Mouse (Mus musculus): ENCODE measurements around the gene Chst15.
A peak's percentile ranks its signal among the peaks of the same experiment; 100 is the strongest.

Gene Chst15

DNA sequence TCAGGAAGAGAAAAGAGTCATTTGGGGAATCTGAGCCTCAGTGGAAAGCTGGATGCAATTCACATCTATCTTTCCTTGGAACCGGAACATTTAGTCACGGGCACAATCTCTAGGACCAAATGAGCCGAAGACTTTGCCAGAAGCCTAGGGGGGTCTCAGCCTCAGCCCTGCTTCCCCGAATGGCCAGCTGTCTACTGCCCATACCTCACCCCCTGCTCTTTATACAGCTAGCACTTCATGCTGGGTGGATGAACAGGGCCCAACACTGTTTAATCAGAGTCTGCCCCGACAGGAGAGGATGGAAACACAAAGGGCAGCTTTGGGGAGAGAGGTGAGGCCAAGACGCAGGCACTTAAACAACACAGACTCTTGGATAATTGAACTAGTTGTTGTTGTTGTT, 53.8 kb downstream of the Chst15 start:
- DNase-seq (ENCODE audit: low spot score in 2 of 2) = no peak

DNA sequence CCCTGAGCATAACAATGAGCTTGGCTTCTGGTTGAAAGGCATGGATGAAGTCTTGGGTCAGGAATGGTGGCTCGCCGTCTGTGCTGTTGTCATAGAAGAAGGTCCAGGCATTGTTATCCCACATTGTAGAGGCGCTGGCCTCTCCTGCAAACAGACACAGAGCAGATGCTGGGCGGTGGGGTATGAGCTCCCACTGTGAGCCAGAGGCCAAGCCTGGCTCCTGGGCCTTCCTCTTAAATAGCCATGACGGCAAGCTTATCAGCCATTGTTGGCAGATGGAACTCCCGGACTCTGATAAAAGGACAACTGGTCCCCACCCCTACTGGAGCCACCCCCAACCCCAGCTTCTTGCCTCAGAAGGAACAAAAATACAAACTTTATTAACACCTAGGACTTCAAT, 54.3 kb downstream of the Chst15 start:
- DNase-seq (ENCODE audit: low spot score in 2 of 2) = no peak

DNA sequence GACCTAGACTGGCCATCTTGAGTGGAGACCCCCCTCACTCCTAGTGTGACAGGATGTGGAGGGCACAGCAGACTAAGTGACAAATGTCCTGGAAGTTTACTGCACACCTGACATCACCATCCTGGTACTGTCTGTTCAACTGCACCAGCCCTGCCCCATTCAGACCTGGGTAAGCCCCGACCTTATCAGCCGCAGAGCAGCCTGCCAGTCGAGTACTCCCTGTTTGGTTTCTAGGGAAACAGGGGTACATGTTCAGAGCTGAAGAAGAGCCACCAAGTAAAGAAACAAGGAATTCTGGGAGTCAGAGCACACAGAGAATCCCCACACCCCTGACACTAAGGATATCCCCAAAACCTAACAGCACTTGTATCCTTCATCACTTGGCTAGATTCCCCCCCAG, 55.1 kb downstream of the Chst15 start:
- no peak for DNase-seq (ENCODE audit: low spot score in 2 of 2)

DNA sequence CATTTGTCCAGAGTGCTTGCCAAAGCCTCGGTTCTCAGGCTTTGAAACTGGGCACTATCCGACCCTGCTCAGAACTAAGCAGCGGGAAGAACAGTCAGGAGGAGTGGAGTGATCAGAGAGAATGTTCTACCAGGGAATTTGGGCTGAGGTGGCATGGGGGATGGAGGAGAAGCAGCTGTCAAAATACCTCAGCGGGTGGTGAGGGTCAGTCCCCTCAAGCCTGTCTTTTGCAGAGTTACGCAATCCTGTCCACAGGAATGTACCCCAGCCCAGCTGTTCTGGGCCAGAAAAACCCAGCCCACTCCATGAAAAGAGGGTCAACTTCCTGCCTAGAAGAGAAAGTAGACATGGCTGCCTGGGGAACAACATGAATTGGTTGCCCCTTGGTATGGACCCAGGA, 56.4 kb downstream of the Chst15 start:
- DNase-seq (ENCODE audit: low spot score in 2 of 2) = no peak

DNA sequence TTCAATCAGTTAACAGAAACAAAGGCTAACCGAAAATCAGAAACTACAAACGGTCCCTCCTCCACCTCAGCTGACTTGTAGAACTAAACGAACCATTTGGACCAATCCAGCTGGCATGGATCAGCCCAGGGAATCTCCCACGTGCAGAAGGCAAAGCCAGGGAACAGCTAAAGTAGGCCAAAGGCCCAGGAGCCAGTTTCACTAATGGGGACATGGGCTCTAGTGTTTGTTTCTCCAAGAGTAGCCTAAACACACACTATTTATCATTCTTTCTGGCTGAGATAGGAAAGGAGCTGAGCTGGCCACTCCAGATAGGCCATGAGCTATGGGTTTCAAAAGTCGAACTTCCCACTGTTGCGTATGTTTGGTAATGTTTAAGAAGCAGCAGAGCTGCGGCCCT, 58.2 kb downstream of the Chst15 start:
- no peak for DNase-seq (ENCODE audit: low spot score in 2 of 2)

DNA sequence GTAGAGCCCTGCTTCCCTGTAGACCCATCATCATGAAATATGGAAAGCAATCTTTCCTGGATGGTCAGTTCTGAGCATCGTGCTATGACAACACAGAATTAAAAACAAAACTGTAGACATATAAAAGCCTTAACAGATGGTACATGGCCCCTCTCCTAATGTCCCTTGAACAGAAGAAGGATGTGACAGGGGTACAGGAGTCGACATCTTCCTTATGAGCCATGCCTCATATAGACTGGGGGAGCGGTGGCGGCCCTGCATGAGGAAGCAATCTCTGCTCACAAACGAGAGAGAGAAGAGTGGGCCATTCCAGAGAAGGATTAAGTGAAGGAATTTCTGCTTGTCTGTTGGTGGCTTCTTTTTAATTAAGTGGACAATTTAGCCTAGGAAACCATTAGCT, 58.8 kb downstream of the Chst15 start:
- no peak for DNase-seq (ENCODE audit: low spot score in 2 of 2)

DNA sequence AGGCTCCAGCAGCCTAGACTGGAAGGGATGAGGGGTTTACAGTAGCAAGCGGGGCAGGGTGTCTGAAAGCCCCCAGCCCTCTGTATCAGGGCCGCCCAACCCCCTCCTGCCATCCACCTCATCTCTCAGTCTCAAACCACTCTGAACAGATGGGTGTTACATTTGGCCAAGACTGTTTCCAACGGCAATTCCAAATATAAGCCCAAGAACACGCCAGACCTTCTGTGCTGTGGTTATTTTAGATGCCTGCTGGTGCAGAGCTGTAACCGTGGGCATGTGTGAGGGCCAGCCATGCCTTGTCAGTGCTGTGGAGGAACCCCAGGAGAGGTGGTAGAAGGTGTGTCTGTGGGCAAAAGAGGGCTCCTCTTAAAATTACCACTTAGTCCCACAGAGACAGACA, 63.5 kb downstream of the Chst15 start:
- DNase-seq (ENCODE audit: low spot score in 2 of 2) = no peak

DNA sequence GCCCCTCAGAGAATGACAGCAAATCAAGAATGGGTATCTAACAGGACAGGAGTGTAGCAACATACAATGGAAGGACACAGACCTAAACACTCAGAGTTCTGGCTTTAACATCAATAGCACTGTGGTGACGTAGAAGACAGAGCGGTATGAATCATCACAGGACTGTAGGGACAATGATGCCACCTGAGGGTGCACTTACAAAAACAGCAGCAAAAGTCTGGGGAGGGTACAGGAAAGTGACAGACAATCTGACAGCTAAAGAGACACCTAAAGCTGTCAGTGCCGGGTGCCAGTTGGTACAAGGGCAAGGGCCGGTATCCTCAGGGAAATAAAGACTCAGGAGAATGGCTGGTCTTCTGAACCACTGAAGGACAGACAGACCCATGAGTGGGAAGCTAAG, 64.0 kb downstream of the Chst15 start:
- no peak for DNase-seq (ENCODE audit: low spot score in 2 of 2)

DNA sequence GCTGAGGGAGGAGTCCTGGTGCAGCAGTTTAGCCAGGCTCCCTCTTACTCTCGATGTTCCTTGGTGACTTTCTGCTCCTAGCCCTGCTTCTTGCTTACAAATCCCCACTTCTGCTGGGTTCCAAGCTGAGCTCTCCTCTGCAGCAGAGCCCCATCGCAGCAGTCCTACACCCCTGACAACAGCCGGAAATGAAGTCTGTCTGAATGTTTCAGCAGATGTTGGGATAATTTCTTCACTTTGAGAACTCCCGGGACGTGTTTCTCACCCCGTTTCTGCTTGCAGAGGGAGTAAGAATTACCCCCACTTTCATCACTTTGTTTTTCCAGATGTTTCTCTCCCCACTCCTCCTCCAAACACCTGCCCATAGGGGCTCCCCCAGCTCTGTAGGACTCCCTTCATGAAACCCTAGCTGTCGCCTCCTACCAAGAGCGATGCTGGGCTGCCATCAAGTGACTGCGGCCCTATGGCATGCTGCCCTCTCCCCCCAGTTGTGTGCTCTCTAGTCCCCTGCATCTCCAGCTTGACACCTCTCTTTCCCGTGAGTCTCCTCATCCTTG, 67.4 kb downstream of the Chst15 start:
- DNase-seq (ENCODE audit: low spot score in 2 of 2) = no peak

DNA sequence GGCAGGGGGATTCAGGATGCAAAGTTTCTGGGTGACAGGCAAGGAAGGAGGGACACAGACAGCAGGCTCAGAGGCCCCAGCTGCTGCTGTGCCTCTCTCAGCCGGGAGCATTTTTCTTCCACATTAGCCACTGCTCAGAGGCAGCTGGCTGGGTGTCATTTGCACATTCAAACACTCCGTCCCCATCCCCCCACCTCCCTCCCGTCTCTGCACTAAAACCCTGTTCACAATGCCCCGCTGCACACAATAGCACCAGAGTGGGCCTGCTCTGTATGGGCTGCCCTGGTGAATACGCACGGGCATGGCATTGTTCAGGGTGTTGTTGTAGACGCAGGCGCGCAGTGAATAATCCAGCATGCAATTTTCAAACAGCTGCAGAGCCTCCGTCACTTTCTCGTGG, 69.5 kb downstream of the Chst15 start:
- no peak for DNase-seq (ENCODE audit: low spot score in 2 of 2)

DNA sequence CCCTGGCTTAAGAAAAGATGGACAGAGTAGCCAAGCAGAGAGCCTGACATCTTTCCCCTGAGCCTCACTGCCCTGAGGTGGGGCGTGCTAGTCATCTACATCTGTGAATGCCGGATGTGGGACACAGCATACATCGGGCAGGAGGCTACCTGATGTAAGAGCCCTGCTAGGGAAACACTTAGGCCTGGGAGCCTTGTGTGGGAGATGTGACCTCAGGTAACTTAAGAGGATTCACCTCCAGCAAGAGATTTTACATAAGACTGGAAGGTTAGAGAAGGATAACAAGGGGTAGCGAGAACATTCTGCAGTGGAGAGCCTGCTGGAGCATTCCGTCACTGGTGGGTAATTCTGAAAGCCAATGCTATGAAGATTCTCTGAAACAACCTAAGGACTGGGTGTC, 69.9 kb downstream of the Chst15 start:
- DNase-seq (ENCODE audit: low spot score in 2 of 2) = no peak

DNA sequence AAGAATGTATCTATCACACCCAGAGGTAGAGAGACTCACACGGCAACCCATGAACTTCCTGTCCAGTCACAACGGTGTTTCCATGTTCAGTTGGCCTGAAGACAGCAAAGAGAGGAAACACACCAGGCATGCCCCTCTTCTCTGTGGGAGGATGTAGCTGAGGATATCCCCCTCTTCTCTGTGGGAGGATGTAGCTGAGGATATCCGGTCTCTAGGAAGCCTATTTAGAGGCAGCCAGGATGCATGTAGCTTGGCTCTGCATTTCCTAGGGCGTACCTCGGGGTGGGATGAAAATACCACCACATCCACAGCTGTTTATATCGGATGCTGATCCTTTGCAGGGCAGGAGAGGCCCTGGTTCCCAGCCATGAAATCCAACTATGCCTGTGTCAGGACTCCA, 71.3 kb downstream of the Chst15 start:
- DNase-seq (ENCODE audit: low spot score in 2 of 2) = no peak

DNA sequence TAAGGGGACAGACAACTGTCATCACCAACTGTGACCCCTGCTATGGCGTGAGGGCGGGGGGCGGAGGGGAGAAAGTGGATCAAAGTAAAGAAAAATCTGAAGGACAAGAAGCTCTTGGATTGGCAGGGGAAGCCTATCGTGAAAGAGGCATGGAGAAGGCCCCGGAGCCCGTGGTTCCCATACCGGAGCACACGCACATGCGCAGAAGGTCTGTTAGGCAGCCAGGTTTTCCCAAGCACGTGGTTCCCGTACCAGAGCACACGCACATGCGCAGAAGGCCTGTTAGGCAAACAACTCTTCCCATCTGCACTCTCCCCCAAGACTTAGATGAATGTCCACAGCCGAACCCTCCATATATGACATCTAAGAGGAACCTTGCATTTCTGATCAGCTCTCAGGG, 72.4 kb downstream of the Chst15 start:
- DNase-seq (ENCODE audit: low spot score in 2 of 2) = no peak

DNA sequence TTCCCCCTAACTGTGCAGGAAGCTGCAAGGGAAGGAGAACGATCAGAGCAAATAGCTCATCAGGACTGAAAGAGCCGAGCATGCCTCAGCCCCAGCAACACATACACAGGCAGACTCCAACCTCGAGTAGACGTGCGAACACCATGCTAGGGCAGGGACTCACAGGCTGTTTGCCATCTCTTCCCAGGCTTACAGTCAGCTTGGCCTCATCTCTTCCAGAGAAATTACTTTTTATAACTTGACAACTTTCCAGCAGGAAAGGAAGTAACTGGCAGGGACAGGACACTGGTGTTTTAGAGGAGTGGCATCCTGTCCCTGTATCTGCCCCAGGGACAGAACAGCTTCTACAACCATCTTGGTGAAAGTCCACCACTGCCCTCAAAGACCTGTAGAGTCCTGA, 73.8 kb downstream of the Chst15 start:
- no peak for DNase-seq (ENCODE audit: low spot score in 2 of 2)

DNA sequence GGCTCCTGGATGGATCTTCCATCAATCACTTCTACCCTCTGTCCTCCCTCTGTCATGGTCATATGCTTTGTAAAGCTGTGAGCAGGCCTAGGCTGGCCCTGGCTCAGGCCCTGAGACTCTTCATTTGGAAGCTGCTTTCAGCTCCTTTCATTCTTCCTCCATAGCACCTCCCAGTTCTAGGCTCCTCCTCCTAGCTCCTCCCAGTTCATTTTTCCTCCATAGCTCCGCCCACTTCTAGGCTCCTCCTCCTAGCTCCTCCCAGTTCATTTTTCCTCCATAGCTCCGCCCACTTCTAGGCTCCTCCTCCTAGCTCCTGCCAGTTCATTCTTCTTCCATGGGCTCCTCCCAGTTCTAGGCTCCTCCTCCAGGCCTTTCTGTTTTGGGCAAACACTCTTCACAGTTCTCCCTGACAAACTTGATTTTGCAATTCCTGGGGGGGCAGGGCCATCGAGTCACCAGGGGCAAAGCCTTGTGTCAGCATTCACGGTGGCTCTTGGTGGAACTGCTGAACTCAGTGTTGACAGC, 74.3 kb downstream of the Chst15 start:
- DNase-seq (ENCODE audit: low spot score in 2 of 2) = peak in 1 of 2 experiments; percentile 46

DNA sequence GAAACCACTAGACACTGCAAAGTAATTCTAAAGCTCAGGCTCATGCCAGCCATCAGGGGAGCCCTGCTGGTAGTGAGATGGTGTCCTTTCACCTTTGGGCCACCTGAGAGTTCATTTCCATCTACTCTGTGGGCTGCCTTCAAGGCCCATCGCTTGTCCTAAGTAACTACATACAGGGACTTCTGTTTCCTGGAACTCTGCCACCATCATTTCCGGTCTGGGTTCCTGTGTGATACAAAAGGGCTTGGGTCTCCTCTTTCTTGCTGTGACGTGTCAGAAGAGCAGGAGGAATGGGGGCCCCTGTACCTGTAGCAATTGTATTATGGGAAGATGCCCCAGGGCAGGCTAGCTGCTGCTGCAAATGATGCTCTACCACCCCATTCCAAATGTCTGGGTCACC, 78.1 kb downstream of the Chst15 start:
- DNase-seq (ENCODE audit: low spot score in 2 of 2) = no peak

DNA sequence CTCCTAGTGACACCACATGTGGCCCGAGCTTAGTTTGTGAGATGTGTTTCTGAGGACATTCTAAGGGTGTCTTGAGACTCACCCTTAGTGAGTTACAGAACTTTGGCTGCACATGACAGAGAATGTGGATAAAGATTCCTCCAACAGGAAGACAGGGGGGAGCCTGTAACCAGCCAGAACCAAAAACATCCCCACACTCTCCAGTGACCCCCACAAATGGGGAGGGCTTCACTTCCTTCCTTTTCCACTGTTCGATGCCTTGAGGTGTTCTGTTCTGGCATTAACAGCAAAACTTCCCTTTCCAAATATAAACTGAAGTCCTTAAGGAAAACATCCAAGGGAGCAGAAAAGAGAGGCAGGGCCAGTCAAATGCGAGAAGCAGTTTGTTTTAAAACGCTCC, 79.8 kb downstream of the Chst15 start:
- DNase-seq (ENCODE audit: low spot score in 2 of 2) = no peak

DNA sequence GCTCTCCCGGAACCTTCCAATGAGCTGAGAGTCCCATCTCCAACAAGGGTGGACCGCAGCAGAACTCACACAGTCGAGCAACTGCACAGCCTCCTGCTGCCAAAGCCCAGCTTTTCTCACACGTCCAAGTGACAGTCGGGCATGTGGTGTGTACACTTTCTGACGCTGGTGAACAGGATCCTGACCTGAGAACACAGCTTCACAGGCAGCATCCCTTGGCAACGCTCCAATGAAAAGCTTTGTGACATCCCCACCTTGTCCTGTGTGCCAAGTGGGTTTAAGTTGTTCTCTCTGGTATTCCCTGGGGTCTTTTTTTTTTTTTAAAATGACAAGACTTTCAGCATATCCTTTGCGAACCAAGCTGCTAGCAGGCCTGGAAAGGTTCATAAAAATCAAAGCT, 80.2 kb downstream of the Chst15 start:
- DNase-seq (ENCODE audit: low spot score in 2 of 2) = no peak

DNA sequence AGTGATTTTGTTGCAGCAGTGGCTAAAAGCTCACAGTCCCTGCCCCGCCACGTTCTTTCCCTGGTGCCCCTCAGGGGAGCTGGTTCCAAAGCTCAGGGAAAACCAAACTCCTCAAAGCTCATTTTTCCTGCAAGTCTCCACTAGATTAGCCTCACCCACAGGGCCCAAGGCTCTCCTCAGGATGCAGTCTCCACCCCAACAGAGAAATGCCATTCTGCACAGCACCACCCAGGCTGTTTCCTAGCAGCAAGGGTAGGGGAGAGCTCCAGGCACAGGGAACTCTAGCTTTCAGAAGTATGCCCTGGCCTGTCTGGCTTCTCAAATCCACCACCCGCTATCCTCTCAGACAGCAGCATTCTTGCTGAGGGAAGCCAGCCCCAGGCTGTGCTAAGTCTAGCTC, 82.8 kb downstream of the Chst15 start:
- DNase-seq (ENCODE audit: low spot score in 2 of 2) = no peak

DNA sequence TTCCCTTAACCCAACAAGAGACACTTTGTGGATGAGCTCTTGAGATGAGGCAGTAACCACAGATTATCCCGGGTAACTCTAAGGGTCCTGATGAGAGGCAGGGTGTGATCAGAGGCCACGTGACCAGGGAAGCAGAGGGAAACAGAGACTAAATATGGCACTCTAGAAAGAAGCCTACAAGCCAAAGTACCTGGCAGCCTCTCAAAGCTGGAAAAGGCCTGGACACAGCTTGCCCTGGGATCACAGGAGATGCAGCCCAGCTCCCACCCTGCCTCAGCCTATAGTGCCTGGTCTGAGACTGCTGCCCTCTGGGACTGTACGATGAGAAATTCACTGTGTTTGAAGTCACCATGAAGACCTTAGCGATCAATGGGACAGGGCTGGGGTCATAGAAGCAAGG, 83.3 kb downstream of the Chst15 start:
- DNase-seq (ENCODE audit: low spot score in 2 of 2) = no peak

DNA sequence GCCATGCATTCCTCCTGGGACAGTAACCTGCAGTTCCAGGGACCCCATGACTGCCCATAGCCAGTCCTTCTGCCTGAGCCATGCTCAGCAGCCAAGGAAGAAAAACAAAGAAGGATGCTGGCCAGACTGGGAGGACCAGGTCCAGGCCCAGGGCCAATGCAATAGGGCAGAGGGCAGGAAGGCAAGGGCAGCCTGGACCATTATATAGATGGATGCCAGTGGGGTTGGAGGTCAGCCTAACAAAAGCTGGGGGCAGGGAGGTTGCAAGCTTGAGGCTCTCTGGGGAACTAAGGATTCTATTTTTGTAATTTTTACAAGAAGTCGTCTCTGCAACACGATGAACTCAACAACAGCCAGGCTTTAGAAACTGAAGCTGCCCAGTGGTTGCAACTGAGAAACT, 84.1 kb downstream of the Chst15 start:
- DNase-seq (ENCODE audit: low spot score in 2 of 2) = no peak

DNA sequence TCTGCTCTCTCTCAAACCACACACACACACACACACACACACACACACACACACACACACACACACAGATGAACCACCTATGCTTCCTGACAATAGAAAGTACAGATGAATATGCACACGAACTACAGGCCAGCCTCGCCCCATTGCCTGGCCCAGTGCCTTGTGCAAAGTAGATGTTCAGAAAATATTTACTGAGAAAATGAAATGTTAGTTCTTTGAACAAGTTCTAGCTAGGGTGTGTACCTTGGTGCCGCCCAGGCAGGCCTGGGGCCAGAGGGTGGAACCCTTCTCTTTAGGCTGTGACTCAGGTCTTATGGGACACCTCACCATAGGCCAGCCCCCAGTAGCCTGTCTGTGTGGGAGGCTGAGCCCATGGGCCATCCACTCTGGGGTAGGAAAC, 85.6 kb downstream of the Chst15 start:
- DNase-seq (ENCODE audit: low spot score in 2 of 2) = no peak

DNA sequence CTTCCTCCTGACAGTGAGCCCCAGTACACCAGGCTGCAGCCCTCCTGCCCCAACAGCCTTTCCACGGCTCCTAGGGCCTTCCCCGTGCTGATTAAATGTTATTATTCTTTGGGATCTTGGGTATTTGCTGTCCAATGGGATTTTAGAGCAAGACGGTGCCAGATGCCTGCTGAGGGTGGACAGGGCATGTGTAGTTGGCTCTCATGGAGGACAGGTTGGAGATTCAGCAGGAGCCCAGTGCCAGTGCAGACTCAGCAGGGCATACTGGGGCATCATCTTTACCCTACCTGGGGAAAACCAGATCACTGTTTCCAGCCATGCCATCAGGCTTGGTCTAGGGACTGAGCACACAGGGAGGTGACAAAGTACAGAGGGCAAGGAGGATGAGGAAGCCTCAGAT, 86.1 kb downstream of the Chst15 start:
- DNase-seq (ENCODE audit: low spot score in 2 of 2) = no peak

DNA sequence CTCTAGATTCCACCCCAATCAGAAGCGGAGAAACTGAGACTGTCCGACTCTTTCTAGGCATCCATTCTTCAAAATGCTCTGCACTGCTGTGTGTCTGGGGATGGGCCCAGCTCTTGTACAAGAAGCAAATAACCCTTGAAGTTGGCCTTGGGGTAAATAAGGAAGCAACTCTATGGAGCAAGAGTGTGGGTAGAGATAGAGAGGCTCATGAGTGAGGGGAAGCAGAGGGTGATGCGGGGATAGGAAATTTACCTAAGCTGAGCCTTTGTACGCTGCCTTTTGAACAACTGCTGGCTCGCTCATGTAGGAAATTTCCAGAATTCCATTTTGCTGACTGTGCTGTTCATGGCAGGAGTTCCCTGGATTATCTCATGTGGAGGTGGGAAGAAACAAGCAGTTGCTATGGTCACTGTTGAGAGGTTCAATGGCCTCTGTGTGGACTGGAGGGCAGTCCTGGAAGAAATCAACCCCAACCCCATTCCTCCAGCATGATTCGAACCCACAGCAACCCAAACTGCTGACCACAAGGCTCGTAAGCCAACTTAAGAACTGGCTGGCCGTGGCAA, 89.9 kb downstream of the Chst15 start:
- DNase-seq (ENCODE audit: low spot score in 2 of 2) = no peak

All from spleen, postnatal 10 days (tissue).